Mouse (Mus musculus): ENCODE measurements around the gene Prkcg.
"Not testable (repeated sequence)": the region's sequence is repeated elsewhere in the genome, so short reads cannot be mapped to it uniquely, and the experiment has no call there.

GRCm38 (mm10) chr7:3276781-3277180, 12.2 kb upstream of the Prkcg start:
- TF ChIP-seq CTCF (IDR thresholded peaks at IDR 0.05; ENCODE audit: control insufficient read depth, insufficient read depth, insufficient replicate concordance, low read depth, low read length); POLR2A (IDR thresholded peaks at IDR 0.05; ENCODE audit: control insufficient read depth, low read depth, low read length): not testable (repeated sequence)

Measured in testis, adult 2 months (tissue).